Mouse (Mus musculus) embryo, embryonic 10 days (tissue): Measurements from ENCODE around the gene Chst15.

Experiments used
- DNase-seq: peaks from one replicate; pipeline ENCODE4 v3.0.0-alpha.2; 2015; ENCODE audit warnings: low spot score

Chst15 gene

DNA sequence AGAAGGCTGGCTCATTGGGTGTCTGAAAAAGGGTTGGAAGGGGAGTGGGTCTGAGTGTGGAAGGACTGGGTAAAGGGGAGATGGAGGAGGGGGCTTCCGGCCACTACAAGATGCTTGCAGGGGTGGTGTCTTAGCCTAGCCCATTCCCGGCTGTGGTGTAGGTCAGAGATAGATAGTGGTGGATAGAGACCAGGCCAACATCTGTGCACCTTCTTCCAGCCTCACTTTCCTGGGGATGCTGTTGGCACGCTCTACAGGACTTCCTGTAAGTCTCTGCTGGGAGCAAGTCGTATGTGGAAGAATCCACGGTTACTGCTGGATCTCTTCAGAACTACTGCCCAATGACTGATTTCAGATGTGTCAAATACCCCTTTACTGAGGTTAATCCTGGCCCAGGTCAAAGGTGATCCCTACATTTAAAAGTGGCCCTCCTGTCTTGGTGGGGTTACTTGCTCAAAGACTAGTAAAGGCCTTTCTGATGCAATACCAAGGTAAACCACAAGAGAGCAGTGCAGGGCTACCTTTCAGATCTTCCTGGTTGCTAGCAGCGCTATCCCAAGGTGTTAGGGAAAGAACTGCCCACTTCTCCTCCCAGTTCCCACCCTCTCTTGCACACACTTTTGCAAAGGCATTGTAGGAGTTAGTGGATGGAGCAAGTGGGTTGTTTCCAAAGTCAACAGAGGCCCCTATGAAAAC, 90.5 kb downstream of the Chst15 start:
- DNase-seq = peak; percentile 89

DNA sequence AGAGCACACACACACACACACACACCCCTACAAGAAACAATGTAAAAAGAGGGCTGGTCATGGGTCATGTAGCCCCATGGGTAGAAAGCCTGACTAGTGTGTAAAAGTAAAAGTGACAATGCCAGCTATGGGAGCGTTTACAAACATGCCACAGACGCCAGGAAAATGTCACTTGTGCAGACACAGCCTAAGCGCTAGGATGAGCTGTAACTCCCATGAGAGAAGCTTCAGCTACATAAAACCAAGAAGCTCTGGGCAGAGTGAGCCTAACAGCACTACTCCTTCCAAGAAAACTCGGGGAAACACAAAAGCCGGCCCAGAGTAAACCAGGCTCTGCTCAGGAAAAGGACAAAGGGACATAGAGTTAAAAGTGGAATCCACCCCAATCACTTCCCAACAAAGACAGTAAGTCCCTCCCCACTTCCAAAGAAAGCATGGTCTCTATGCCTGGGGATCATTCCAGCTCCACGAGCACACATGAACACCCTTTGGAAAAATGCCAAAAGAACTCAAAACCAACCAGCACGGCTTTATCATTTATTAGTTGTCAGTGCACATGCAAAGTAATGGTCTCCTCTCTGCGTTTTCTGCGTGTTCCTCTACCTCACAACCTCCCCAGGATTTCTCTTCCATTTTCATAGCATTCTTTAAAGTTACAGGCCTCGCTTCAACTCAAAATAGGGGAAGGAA, 93.4 kb downstream of the Chst15 start:
- no peak for DNase-seq

DNA sequence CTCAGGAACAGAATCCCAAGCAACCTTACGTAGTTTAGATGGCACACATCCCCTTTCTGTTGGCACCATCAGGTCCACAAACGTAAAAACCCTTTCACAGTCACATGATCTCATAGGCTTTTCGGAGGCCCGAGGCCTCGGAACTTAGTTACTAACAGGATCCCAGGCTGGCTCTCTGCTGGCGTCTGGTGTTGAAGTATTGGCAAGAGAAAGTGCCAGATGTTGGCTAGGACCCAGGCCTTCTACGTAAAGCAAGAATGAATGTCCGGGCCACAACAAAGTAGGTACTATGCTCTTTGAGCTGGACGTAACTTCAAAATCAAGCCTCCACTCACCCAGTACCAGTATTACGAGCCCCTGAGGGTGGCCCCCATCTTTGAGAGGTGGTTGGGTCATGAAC, 103.0 kb downstream of the Chst15 start:
- DNase-seq = no peak

GRCm38 (mm10) chr7:132213460-132213859, 103.6 kb downstream of the Chst15 start:
- peak; percentile 84 for DNase-seq

- no peak for DNase-seq
Measured at GRCm38 (mm10) chr7:132211920-132212701, 104.9 kb downstream of the Chst15 start.

DNA sequence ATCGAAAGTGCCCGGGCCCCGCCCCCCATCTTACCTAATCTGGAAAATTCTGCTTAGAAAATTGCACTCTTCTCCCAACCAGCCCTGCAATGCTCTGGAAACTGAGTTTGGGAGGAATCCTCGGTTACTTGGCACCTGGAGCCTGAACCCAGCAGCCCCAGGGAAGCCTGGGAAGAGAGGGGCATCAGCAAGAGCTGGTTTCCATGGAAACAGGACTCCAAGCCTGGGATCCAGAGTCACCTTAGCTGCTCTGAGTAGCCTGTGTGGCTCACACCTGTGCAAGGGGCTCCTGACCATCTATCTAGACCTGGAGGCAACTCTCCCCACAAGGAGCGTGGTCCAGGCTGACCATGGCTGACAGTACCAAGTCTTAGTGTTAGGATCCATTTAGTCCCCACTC, 106.4 kb downstream of the Chst15 start:
- no peak for DNase-seq

DNA sequence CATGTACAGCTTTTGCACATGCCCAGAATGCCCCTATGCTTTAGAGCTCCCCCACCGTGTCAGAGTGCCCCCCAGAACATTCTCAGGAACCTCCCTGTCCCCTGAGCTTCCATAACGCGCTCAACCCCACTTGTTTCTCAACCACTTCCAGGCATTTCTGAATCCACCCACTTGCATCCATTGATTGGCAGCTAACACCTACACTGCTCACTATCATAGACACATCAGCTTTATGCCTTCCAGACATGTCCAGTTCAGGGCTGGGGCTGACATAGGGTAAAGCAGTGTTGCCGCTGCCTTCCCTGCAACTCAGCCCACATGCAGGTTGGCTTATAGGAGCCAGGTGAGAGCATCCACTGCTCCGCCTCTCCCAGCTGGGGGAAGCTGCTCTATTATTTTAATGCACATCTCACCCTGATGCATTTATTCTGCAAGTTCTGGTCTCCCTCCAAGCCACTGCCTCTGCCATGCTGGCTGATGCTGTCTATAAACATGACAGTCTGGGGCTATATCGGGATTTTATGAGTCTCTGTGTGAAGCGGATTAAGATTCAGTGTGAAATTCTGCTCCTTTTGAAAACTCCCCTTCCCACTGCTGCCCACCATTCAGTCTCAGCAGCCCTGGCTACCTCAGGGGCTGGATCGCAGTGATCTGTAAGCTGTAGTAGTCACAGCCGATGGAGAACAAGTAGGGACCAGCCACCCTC, 107.9 kb downstream of the Chst15 start:
- DNase-seq = no peak

DNA sequence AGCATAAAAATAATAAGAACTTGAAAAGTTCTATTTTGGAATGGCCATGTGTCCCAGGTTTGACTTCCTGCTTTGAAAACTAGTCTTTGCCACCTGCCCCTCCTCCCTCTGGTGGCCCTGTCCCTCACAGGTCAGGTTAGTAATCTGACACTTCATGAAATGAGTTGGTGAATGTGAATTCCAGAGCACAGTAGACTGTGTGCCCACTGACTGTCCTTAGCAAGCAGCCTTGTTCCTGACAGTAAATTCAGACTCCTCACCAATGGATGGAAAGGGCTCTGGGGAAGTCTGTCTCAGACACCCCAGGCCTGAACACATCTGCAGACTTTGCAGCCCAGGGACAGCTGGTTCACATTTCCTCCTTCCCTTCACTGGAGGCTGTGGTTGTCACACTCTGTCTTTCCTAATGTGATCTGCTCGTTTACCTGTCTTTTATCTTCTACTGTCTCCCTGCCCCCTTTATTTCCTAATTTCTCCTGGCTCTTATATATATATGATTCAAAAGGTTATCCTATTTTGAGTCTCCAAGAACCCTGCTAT, 112.9 kb downstream of the Chst15 start:
- peak; percentile 57 for DNase-seq

DNA sequence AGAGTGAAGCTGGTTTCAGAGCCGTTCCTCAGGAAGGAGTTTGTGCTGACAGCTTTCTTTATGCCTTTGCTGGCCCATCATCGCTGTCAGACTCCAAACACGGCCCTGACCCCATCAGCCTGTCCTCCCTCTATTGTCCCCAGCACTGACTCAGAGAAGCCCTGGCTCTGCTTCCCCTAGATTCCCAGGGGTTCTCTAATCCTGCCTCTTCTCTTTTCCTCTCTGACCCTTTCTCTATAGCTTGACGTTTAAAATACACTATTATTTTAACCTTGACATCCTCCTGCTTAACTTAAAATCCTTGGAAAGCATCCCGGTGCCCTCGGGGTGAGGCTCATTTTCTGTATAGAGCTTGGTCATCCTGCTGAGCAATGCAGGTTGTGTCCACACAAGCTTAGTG, 117.3 kb downstream of the Chst15 start:
- no peak for DNase-seq

- DNase-seq = no peak
Measured at GRCm38 (mm10) chr7:132198806-132199205, 118.2 kb downstream of the Chst15 start.

GRCm38 (mm10) chr7:132197817-132198475, 119.1 kb downstream of the Chst15 start:
- DNase-seq = no peak

GRCm38 (mm10) chr7:132196581-132196980, 120.4 kb downstream of the Chst15 start:
- DNase-seq = no peak

DNA sequence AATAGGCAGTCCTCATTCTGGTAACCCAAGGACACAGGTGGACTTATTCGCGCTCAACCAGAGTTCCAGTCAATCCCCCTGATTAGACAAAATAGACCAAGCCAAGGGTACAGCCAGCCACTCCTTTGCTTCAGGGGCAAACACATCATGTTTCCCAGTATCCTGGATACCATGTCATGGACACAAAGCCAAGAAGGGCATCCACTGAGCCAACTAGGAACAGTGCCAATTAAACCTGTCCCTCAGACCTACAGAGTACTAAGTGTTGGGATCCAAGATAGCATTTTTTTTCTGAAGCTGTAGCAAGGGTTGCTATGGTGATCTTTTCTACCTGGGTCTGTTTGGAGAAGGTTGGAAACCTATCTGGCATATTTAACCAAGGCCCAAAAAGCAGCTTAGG, 123.4 kb downstream of the Chst15 start:
- no peak for DNase-seq

DNA sequence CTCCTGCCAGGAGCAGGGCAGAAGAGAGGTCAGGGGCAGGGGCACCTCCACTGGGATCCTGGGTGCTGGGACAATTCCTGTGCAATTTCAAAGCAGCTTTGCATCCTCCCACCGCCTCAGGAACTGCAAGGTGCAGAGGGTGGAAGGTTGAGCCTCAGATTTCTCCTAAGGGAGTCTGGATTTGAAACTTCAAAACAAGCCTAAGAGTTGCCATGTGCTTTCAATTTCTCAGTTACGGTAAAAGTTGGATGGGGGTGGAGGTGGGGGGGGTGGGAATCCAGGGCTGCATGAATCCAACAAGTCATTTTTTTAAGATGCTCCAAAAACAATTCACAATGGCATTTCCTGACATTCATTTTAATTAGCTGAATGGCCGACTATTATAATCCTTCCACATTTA, 129.6 kb downstream of the Chst15 start:
- no peak for DNase-seq
